Mouse (Mus musculus): ENCODE measurements around the gene Id2. TPM values are rescaled to one million over a fixed set of nuclear protein-coding genes. Genes with fewer than 3 reads are reported as not detected.

The Id2 gene
- polyA plus RNA-seq, 1 experiment from 2014 or later, result 254 TPM

GRCm38 (mm10) chr12:25059487-25060200, 37.3 kb downstream of the Id2 start:
- Histone ChIP-seq H3K27me3 (no peaks in the 10 kb centered on the region), H3K9ac (no peak overlapping the region), H3K36me3 (peaks cover 48% of the 10 kb centered on the region), H3K4me3 (no peak overlapping the region), H3K4me2 (no peak overlapping the region), H3K27ac (replicated peaks) (no peak overlapping the region), H3K9me3 (no peaks in the 10 kb centered on the region), H3K4me1 (replicated peaks) (peaks cover 4% of the 10 kb centered on the region; the same call in 1 of the 2 replicates)
- no peak for ATAC-seq (ENCODE audit: low read depth)
- WGBS, result 75% methylated on average over 9 of the region's 9 CpGs

DNA sequence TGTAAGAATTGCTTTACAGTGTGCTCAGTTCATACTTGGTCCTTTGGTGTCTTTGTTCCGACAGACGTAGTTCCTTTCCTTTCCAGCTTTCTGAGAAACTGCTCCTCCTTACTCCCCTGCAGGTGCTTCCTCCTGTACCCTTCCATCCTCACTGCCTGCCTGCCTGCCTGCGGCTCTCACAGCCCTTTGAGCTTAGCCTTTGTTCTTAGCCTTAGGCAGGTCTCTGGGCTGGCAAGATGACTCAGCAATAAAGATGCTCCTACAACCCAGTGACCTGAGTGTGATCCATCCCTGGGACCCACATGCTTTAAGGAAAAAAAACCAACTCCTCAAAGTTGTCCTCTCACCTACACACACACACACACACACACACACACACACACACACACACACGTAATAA, 42.0 kb downstream of the Id2 start:
- Histone ChIP-seq H3K4me1 (replicated peaks) (no peaks in the 10 kb centered on the region), H3K27me3 (no peaks in the 10 kb centered on the region), H3K9me3 (no peaks in the 10 kb centered on the region), H3K4me2 (no peak overlapping the region), H3K27ac (replicated peaks) (no peak overlapping the region), H3K36me3 (peaks cover 86% of the 10 kb centered on the region), H3K4me3 (no peak overlapping the region), H3K9ac (no peak overlapping the region)
- 60% methylated on average over 4 of the region's 4 CpGs for WGBS
- ATAC-seq (ENCODE audit: low read depth), result no peak

DNA sequence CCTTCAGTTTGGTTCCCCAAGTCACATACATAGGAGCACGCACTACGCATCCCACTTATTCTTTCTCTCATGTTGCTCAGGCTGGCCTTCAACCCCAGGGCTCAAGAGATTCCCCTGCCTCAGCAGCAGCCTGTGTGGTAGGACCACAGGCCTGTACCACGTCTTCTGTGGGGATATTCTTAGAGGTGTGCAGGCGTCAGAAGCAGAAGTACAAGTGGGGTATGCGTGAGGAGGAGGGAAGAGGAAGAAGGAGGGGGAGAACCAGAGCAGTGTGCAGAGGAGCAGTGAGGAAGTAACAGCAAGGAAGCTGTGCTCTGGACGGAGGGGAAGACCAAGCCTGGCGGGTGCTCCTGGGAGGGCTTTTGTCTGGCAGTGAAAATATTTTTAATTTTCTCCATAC, 42.4 kb downstream of the Id2 start:
- H3K27ac ChIP-seq (replicated peaks), result no peak overlapping the region
- H3K27me3 ChIP-seq, result no peaks in the 10 kb centered on the region
- H3K4me2 ChIP-seq, result no peak overlapping the region
- H3K9me3 ChIP-seq, result no peaks in the 10 kb centered on the region
- H3K36me3 ChIP-seq, result peaks cover 82% of the 10 kb centered on the region
- no peak overlapping the region for H3K4me3 ChIP-seq
- ATAC-seq (ENCODE audit: low read depth), result no peak
- H3K9ac ChIP-seq, result no peak overlapping the region
- 85% methylated on average over 7 of the region's 7 CpGs for WGBS
- H3K4me1 ChIP-seq (replicated peaks), result no peaks in the 10 kb centered on the region

GRCm38 (mm10) chr12:25049253-25049652, 47.7 kb downstream of the Id2 start:
- no peak overlapping the region for H3K4me3 ChIP-seq
- no peak overlapping the region for H3K4me2 ChIP-seq
- H3K9me3 ChIP-seq, result no peaks in the 10 kb centered on the region
- peaks cover 53% of the 10 kb centered on the region for H3K36me3 ChIP-seq
- H3K27me3 ChIP-seq, result no peaks in the 10 kb centered on the region
- H3K27ac ChIP-seq (replicated peaks), result no peak overlapping the region
- 0 out of 2 replicates have a peak, but pooled peaks cover 3% of the 10 kb centered on the region for H3K4me1 ChIP-seq (replicated peaks)
- no peak overlapping the region for H3K9ac ChIP-seq
- ATAC-seq (ENCODE audit: low read depth), result no peak
- WGBS, result 27% methylated on average over 5 of the region's 5 CpGs

DNA sequence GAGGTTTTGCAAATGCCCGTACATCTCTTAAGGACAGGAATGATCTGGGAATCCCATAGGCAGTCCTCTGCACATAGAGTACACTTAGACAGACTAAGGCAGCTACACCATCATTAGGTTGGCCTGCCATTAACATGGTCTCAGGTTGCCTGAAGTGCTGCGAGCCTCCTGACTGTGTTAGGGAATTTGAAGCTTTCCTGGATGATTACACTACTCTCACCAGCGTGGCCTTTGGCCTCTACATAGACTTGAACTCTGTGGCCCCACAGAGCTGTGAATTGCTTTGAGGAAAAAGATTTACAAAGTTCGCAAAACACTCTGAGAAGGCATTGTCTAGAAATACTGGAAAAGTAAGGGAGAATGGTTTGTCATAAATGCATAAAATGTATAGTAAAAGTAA, 52.4 kb downstream of the Id2 start:
- no peak overlapping the region for H3K4me2 ChIP-seq
- 88% methylated on average over 4 of the region's 4 CpGs for WGBS
- H3K4me1 ChIP-seq (replicated peaks), result 0 out of 2 replicates have a peak, but pooled peaks cover 3% of the 10 kb centered on the region
- H3K27ac ChIP-seq (replicated peaks), result no peak overlapping the region
- ATAC-seq (ENCODE audit: low read depth), result no peak
- no peak overlapping the region for H3K4me3 ChIP-seq
- no peak overlapping the region for H3K9ac ChIP-seq
- peaks cover 49% of the 10 kb centered on the region for H3K36me3 ChIP-seq
- H3K27me3 ChIP-seq, result no peaks in the 10 kb centered on the region
- H3K9me3 ChIP-seq, result no peaks in the 10 kb centered on the region

- H3K4me1 ChIP-seq (replicated peaks), result 0 out of 2 replicates have a peak, but pooled peaks cover 3% of the 10 kb centered on the region
- H3K9me3 ChIP-seq, result no peaks in the 10 kb centered on the region
- no peak for ATAC-seq (ENCODE audit: low read depth)
- 88% methylated on average over 2 of the region's 2 CpGs for WGBS
- H3K36me3 ChIP-seq, result peaks cover 52% of the 10 kb centered on the region
- no peak overlapping the region for H3K4me2 ChIP-seq
- H3K27me3 ChIP-seq, result no peaks in the 10 kb centered on the region
- H3K4me3 ChIP-seq, result no peak overlapping the region
- no peak overlapping the region for H3K27ac ChIP-seq (replicated peaks)
- no peak overlapping the region for H3K9ac ChIP-seq
Measured at GRCm38 (mm10) chr12:25044056-25044455, 52.9 kb downstream of the Id2 start.

Other genes starting within 250 kb of the Id2 start
- gene Kidins220, start 122.2 kb downstream of the Id2 start, polyA plus RNA-seq (2015; fragmentation: Nextera tagmentation; extraction: Ambion mirVana), result 108 and 113 TPM in 2 replicates